Mouse (Mus musculus) forebrain, embryonic 11.5 days (tissue): Measurements from ENCODE around the gene Vmn1r188. TPM values are rescaled to one million over a fixed set of nuclear protein-coding genes. Genes with fewer than 3 reads are reported as not detected.

ENCODE experiments used
- ATAC-seq: fragments of 200-750 bp; cut with Nextera tagmentation; replicated peaks from 2 replicates; pipeline ENCODE4 v1.8.0; 2017; ENCODE audit warnings: moderate TSS enrichment; ENCODE audit not compliant: low FRiP score
- DNase-seq: peaks from one replicate; pipeline ENCODE4 v3.0.0-alpha.2; 2017; ENCODE audit warnings: low spot score
- H3K27ac ChIP-seq: fragments of 300-500 bp; sonication (generic); 2 replicates; pipeline ENCODE4 v1.5.1; 2014; ENCODE audit warnings: low read depth, low read length
- H3K27me3 ChIP-seq: fragments of 300-500 bp; sonication (generic); 2 replicates; pipeline ENCODE4 v1.6.1; 2014; ENCODE audit warnings: mild to moderate bottlenecking, low read length, mixed read lengths; ENCODE audit not compliant: control insufficient read depth, insufficient read depth
- H3K36me3 ChIP-seq: fragments of 300-500 bp; sonication (generic); 2 replicates; pipeline ENCODE4 v1.6.1; 2014; ENCODE audit warnings: mild to moderate bottlenecking, low read length, moderate library complexity, mixed read lengths; ENCODE audit not compliant: control insufficient read depth, insufficient read depth
- H3K4me1 ChIP-seq: fragments of 300-500 bp; sonication (generic); replicated peaks from 2 replicates; pipeline ENCODE4 v1.6.1; 2014; ENCODE audit warnings: low read length, mixed read lengths; ENCODE audit not compliant: control insufficient read depth, insufficient read depth
- H3K4me2 ChIP-seq: fragments of 300-500 bp; sonication (generic); 2 replicates; pipeline ENCODE4 v1.6.1; 2014; ENCODE audit warnings: low read depth, mild to moderate bottlenecking, low read length, moderate library complexity, mixed read lengths; ENCODE audit not compliant: severe bottlenecking
- H3K4me3 ChIP-seq: fragments of 300-500 bp; sonication (generic); 2 replicates; pipeline ENCODE4 v1.5.1; 2014; ENCODE audit warnings: low read depth, low read length
- H3K9ac ChIP-seq: fragments of 300-500 bp; sonication (generic); 2 replicates; pipeline ENCODE4 v1.6.1; 2014; ENCODE audit warnings: low read length
- H3K9me3 ChIP-seq: fragments of 300-500 bp; sonication (generic); 2 replicates; pipeline ENCODE4 v1.6.1; 2016; ENCODE audit warnings: low read length, mixed read lengths; ENCODE audit not compliant: control insufficient read depth
- WGBS: fragments of 180-500 bp; shearing (Covaris S2); extraction: QIAGEN DNeasy Blood & Tissue Kit; methylation state at CpG from one replicate; pipeline ENCODE4 v1.1.7; 2014; 5-methylcytosine and 5-hydroxymethylcytosine counted together
- polyA plus RNA-seq: library from polyadenylated mRNA; unstranded; fragments of >200 nt; fragmentation: Nextera tagmentation; extraction: Ambion mirVana; gene quantifications from 2 replicates; pipeline ENCODE4 v1.2.1, GENCODE M21; 2014

The Vmn1r188 gene
- polyA plus RNA-seq, 1 experiment from 2014 or later = not detected

DNA sequence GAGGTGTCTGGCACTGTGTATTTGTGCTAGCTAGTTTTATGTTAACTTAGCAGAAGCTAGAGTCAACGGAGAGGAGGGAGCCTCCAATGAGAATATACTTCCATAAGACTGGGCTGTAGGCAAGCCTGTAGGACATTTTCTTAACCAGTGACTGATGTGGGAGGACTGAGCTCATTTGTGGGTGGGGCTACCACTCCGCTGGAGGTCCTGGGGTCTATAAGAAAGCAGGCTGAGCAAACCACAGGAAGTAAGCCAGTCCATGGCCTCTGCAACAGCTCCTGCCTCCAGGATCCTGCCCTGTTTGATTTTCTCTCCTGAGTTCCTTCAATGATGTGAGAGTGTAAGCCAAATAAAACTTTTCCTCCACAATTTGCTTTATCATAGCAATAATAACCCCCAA is 38.9 kb upstream of the Vmn1r188 start:
- Histone ChIP-seq H3K27ac (no peak overlapping the region), H3K36me3 (no peaks in the 10 kb centered on the region), H3K4me1 (peaks cover 2% of the 10 kb centered on the region; the same call in 1 of the 2 replicates), H3K27me3 (no peaks in the 10 kb centered on the region), H3K9ac (no peak overlapping the region), H3K4me3 (no peak overlapping the region), H3K4me2 (no peak overlapping the region), H3K9me3 (no peaks in the 10 kb centered on the region)
- WGBS = 61% methylated on average over 2 of the region's 2 CpGs
- no peak for ATAC-seq
- no peak for DNase-seq

DNA sequence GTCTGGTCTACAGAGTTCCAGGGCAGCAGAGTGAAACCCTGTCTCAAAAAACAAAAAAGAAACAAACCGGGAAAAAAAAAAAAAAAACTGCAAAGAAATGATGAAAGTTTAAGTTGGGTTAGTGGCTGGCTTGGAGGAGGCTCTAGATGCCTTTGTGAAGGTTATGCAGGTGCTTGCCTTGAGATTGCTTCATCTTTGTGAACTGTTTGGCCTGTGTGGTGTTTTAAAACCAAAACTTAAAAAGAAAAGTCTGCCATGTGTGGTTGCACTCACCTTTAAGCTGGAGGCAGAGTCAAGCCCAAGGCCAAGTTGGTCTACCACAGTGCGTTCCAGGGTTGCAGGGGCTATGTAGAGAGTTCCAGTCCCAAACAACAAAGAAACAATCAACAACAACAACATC is 35.2 kb upstream of the Vmn1r188 start:
- no peak for DNase-seq
- H3K9ac ChIP-seq = no peak overlapping the region
- ATAC-seq = no peak
- no peak overlapping the region for H3K4me3 ChIP-seq
- H3K4me1 ChIP-seq = 0 out of 2 replicates have a peak, but pooled peaks cover 2% of the 10 kb centered on the region
- no peak overlapping the region for H3K27ac ChIP-seq
- no peaks in the 10 kb centered on the region for H3K9me3 ChIP-seq
- H3K27me3 ChIP-seq = no peaks in the 10 kb centered on the region
- no peaks in the 10 kb centered on the region for H3K36me3 ChIP-seq
- 85% methylated on average over 2 of the region's 2 CpGs for WGBS
- H3K4me2 ChIP-seq = no peak overlapping the region

DNA sequence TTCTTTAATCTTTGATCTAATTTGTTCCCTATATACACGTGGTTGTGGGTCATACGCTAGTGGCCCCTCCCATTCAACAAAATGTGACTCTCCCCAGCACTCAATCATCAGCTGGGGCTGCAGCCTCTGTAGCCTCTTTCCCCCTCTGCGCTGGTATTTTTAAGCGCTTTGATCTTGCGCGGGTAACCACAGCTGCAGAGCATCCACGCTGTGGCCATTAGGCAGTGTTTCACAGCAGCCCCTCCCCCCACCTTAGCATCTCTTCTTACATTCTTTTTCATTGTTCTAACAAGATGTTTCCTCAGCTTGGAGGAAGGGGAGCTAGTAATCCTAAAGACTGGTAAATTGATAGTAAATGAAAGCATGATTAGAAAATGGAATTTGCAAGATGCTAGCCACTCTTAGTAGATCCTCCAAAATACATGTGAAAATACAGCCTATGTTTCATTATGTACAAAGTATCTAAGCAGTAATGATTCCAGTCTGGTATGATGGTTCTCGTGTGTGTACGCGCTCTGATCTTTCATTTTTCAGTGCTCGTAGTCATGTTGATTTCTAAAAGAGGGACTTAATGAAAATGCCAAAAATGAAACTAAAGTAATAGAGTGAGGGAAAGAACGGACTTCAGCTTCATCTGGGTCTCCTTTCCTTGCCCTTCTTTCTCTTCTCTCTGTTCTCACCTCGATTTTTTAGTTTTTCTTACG is 34.4 kb upstream of the Vmn1r188 start:
- H3K27ac ChIP-seq = peak overlapping the region; percentile 74
- 2% methylated on average over 14 of the region's 14 CpGs for WGBS
- DNase-seq (peak; percentile 85), ATAC-seq (peak; percentile 62)
- no peaks in the 10 kb centered on the region for H3K27me3 ChIP-seq
- H3K4me2 ChIP-seq = peak overlapping the region; percentile 48
- H3K9ac ChIP-seq = peak overlapping the region; percentile 41
- no peaks in the 10 kb centered on the region for H3K9me3 ChIP-seq
- 0 out of 2 replicates have a peak, but pooled peaks cover 2% of the 10 kb centered on the region for H3K4me1 ChIP-seq
- no peaks in the 10 kb centered on the region for H3K36me3 ChIP-seq
- peak overlapping the region; percentile 33 for H3K4me3 ChIP-seq

DNA sequence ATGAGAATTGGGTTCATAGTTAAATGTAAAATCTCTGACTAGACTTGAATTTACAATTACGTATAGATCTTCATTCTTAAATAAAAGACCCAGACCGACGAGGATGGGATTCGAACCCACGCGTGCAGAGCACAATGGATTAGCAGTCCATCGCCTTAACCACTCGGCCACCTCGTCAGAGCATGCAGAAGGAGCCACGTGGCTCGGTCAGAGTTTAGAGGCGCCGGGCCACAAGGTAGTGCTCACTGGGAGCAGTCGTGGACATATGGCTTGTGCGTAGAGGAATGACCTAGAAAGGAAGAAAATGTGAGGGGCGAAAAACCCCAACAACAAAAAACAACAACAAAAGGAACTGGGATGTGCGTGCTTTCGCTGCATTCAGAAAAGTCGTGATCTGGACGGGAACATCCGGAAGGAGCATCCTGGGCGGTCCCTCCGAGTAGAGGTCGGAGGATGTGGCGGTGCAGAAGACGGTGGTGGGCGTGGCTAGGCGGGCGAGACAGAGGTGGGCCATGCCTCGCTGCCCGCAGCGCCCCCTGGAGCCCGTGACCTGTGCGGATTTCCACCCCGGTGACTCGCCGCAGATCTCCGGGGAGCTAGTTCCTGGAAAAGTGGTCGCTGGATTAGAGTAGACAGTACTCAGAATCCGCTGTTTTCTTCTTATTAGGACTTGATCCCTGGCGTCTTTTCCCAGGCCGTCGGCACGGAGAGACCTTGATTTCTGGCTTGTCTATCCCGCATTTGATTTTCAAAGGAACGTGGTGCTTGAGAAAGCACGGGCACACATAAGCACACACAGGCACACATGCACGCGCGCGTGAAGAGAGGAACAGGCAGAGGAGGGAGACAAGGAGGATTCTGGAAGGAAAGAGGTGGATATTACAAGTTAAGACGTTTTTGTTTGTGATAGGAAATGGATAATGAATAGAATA is 33.4 kb upstream of the Vmn1r188 start:
- peak overlapping the region; percentile 48 for H3K4me2 ChIP-seq
- 0 out of 2 replicates have a peak, but pooled peaks cover 2% of the 10 kb centered on the region for H3K4me1 ChIP-seq
- H3K36me3 ChIP-seq = no peaks in the 10 kb centered on the region
- ATAC-seq = peak; percentile 95
- H3K9me3 ChIP-seq = no peaks in the 10 kb centered on the region
- H3K9ac ChIP-seq = peak overlapping the region; percentile 41
- peak overlapping the region; percentile 74 for H3K27ac ChIP-seq
- no peaks in the 10 kb centered on the region for H3K27me3 ChIP-seq
- under 1% methylated on average over 52 of the region's 52 CpGs for WGBS
- peak overlapping the region; percentile 33 for H3K4me3 ChIP-seq
- DNase-seq = peak; percentile 98

DNA sequence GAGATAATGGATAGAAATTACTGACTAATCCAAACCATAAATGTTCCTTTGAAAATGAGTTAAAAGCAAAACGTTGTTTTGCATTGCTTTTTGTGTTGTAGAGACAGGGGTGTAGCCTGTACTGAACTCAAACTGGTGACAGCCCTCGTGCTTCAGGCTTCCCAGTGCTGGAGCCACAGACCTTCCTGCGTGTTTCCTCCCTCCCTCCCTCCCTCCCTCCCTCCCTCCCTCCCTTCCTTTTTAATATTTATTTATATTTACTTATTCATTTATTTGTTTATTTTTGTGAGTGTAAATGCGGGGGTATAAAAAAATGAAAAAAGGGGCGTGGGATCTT is 32.7 kb upstream of the Vmn1r188 start:
- ATAC-seq (no peak), DNase-seq (no peak)
- WGBS = 17% methylated on average over 5 of the region's 5 CpGs
- Histone ChIP-seq H3K9me3 (no peaks in the 10 kb centered on the region), H3K9ac (peak overlapping the region; percentile 41), H3K27me3 (no peaks in the 10 kb centered on the region), H3K36me3 (no peaks in the 10 kb centered on the region), H3K4me2 (peak overlapping the region; percentile 48; the same call in 1 of the 2 replicates), H3K4me3 (peak overlapping the region; percentile 33), H3K27ac (peak overlapping the region; percentile 31; the same call in 1 of the 2 replicates), H3K4me1 (0 out of 2 replicates have a peak, but pooled peaks cover 2% of the 10 kb centered on the region)

DNA sequence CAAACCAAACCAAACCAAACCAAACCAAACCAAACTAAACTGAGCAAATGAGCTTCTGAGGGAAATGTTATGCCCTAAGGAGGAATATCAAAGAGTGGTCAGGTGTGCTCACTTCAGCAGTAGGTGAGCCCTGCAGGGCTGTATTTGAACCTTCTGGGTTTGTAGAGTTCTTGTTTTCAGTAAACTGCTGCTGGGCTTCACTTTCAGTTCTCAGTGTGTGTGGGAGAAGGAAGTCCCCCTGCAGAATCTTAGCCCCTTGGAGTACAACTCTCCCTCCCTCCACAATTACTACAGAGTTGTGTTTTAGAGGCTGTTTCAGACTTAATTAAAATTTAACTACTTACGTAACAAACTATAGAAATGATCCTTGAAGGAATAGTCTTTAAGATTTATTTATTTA is 30.5 kb upstream of the Vmn1r188 start:
- WGBS = 89% methylated on average over 1 of the region's 1 CpGs
- H3K4me2 ChIP-seq = no peak overlapping the region
- no peaks in the 10 kb centered on the region for H3K36me3 ChIP-seq
- DNase-seq (no peak), ATAC-seq (no peak)
- no peak overlapping the region for H3K9ac ChIP-seq
- H3K27me3 ChIP-seq = no peaks in the 10 kb centered on the region
- no peak overlapping the region for H3K27ac ChIP-seq
- H3K4me1 ChIP-seq = 0 out of 2 replicates have a peak, but pooled peaks cover 2% of the 10 kb centered on the region
- H3K4me3 ChIP-seq = no peak overlapping the region
- no peaks in the 10 kb centered on the region for H3K9me3 ChIP-seq

DNA sequence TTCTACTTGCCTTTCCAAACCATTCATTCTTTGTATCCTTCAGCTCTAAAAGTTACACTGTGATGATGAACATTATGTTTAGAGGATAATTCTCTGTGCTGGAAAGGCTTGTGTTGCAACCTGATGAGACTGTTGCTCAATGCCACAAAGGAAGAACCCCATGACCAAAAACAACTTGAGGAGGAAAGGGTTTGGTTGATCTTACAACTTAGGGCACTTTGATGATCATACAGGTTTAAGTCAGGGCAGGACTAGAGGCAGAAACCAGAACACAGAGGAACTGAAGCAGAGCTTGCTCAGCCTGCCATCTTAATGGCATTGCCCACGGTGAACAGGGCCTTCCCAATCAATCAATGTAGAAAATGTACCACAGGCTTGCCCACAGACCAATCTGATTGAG is 22.8 kb upstream of the Vmn1r188 start:
- no peak overlapping the region for H3K9ac ChIP-seq
- H3K9me3 ChIP-seq = no peaks in the 10 kb centered on the region
- H3K4me2 ChIP-seq = no peak overlapping the region
- H3K4me3 ChIP-seq = no peak overlapping the region
- no peaks in the 10 kb centered on the region for H3K4me1 ChIP-seq
- DNase-seq (no peak), ATAC-seq (no peak)
- 82% methylated on average over 1 of the region's 1 CpGs for WGBS
- H3K27me3 ChIP-seq = no peaks in the 10 kb centered on the region
- no peaks in the 10 kb centered on the region for H3K36me3 ChIP-seq
- H3K27ac ChIP-seq = no peak overlapping the region

DNA sequence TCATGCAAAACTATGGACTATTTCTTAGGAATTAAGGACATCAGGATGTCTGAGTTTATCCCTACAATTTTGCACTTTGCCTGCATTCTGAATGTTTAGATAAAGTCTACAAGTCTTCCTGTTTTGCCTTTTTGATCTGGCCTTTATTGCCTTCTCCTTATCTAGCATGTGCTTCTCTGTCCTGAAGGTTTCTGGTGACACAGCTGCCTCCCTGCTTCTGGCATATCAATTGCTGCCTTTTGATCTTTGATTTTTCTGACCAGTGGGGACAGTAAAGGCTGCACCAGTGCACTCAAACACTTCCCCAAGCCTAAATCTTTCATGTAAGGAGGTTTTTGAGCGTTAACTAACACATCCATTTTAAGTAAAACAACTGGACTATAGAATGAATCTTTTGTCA is 20.8 kb upstream of the Vmn1r188 start:
- Histone ChIP-seq H3K36me3 (no peaks in the 10 kb centered on the region), H3K4me2 (no peak overlapping the region), H3K27me3 (no peaks in the 10 kb centered on the region), H3K4me3 (no peak overlapping the region), H3K4me1 (no peaks in the 10 kb centered on the region), H3K9ac (no peak overlapping the region), H3K9me3 (no peaks in the 10 kb centered on the region), H3K27ac (no peak overlapping the region)
- WGBS = 63% methylated on average over 1 of the region's 1 CpGs
- DNase-seq (no peak), ATAC-seq (no peak)
